Mouse (Mus musculus): ENCODE data around the gene D430019H16Rik. TPM values are rescaled to one million over a fixed set of nuclear protein-coding genes. Genes with fewer than 3 reads are reported as not detected.

Gene D430019H16Rik
- polyA plus RNA-seq (2012), result not detected in 2 replicates

DNA sequence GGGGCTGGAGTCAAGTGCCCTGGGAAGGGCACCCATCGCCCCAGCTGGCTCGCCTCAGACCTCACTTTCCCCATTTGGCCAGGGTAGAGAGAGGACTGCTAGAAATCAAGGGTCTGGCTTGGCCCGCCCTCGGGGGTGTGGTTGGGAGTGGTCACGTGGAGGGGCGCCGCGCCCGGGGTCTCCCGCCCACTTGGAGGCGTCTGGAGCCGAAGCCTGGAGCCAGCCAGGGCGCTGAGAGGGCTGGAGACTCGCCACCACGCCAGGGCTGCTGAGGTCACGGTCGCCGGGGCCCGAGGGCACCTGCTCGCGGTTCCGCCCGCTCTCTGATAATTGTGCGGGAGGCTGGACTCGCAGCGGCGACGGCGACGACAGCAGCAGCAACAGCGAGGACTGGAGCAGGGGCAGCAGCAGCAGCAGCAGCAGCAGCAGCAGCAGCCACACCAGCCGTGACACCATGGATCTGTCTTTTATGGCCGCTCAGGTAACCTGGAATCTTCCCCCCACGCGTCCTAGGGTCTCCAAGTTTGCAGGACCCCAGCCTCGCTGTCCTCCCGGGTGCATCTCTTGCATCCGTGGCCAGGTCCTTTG lies at the start of gene D430019H16Rik:
Gene D430019H16Rik, plus strand, starts transcription at position 187 of the 588 bp plus-strand sequence.
- Histone ChIP-seq H3K9me3 (ENCODE audit: control insufficient read depth, low read length) (no peaks in the 10 kb centered on the region), H3K36me3 (ENCODE audit: control insufficient read depth) (no peaks in the 10 kb centered on the region), H3K4me3 (replicated peaks) (no peak within 1 kb of the TSS), H3K27me3 (ENCODE audit: control insufficient read depth) (peaks cover 15% of the 10 kb centered on the region), H3K4me1 (ENCODE audit: control insufficient read depth) (no peaks in the 10 kb centered on the region)
- TF ChIP-seq GATA1 (IDR thresholded peaks at IDR 0.05; ENCODE audit: low read length) (no peak), TAL1 (IDR thresholded peaks at IDR 0.05; ENCODE audit: low read length) (no peak)

- H3K9me3 ChIP-seq (ENCODE audit: control insufficient read depth, low read length), result peaks cover 2% of the 10 kb centered on the region; the same call in 1 of the 2 replicates
Measured at GRCm38 (mm10) chr12:105406008-105406407, 47.6 kb upstream of the D430019H16Rik start.

GRCm38 (mm10) chr12:105413909-105414308 lies 39.7 kb upstream of the D430019H16Rik start:
- TF ChIP-seq GATA1 (IDR thresholded peaks at IDR 0.05; ENCODE audit: low read length) (no peak), TAL1 (IDR thresholded peaks at IDR 0.05; ENCODE audit: low read length) (no peak)
- Histone ChIP-seq H3K9me3 (ENCODE audit: control insufficient read depth, low read length) (peaks cover 4% of the 10 kb centered on the region; the same call in 1 of the 2 replicates), H3K4me3 (replicated peaks) (no peak overlapping the region), H3K27me3 (ENCODE audit: control insufficient read depth) (no peaks in the 10 kb centered on the region), H3K36me3 (ENCODE audit: control insufficient read depth) (no peaks in the 10 kb centered on the region), H3K4me1 (ENCODE audit: control insufficient read depth) (no peaks in the 10 kb centered on the region)

More at GRCm38 (mm10) chr12:105406008-105406407, 47.6 kb upstream of the D430019H16Rik start:
- H3K27me3 ChIP-seq (ENCODE audit: control insufficient read depth), result no peaks in the 10 kb centered on the region
- no peaks in the 10 kb centered on the region for H3K4me1 ChIP-seq (ENCODE audit: control insufficient read depth)
- H3K4me3 ChIP-seq (replicated peaks), result no peak overlapping the region
- no peaks in the 10 kb centered on the region for H3K36me3 ChIP-seq (ENCODE audit: control insufficient read depth)
- TF ChIP-seq GATA1 (IDR thresholded peaks at IDR 0.05; ENCODE audit: low read length), result no peak

DNA sequence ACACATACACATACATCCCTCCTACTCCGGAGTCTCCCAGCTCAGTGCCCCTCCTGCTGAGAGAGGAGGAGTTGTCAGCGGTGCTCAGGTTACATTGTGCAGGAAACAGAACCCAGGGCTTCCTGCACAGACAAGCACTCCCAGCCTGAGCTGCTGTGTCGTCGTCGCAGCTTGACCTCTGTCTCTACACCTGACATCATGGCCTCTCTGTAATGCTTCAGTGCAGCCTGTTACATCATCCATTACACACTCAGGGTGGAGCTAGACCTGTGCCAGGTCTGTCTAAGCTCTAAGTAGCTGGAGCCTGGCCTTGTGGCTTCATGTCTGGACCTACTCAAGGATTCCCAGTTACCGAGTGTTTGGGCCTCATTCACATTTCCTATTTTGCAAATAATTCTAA lies 33.2 kb upstream of the D430019H16Rik start:
- Histone ChIP-seq H3K9me3 (ENCODE audit: control insufficient read depth, low read length) (peaks cover 2% of the 10 kb centered on the region; the same call in 1 of the 2 replicates), H3K27me3 (ENCODE audit: control insufficient read depth) (no peaks in the 10 kb centered on the region), H3K4me1 (ENCODE audit: control insufficient read depth) (no peaks in the 10 kb centered on the region)

GRCm38 (mm10) chr12:105426541-105426940 lies 27.1 kb upstream of the D430019H16Rik start:
- TF ChIP-seq GATA1 (IDR thresholded peaks at IDR 0.05; ENCODE audit: low read length) (no peak), TAL1 (IDR thresholded peaks at IDR 0.05; ENCODE audit: low read length) (no peak)
- Histone ChIP-seq H3K4me1 (ENCODE audit: control insufficient read depth) (no peaks in the 10 kb centered on the region), H3K9me3 (ENCODE audit: control insufficient read depth, low read length) (peaks cover 2% of the 10 kb centered on the region; the same call in 1 of the 2 replicates), H3K4me3 (replicated peaks) (no peak overlapping the region), H3K27me3 (ENCODE audit: control insufficient read depth) (no peaks in the 10 kb centered on the region), H3K36me3 (ENCODE audit: control insufficient read depth) (no peaks in the 10 kb centered on the region)

More for the DNA sequence above, 33.2 kb upstream of the D430019H16Rik start:
- H3K36me3 ChIP-seq (ENCODE audit: control insufficient read depth), result no peaks in the 10 kb centered on the region
- TF ChIP-seq TAL1 (IDR thresholded peaks at IDR 0.05; ENCODE audit: low read length), result no peak
- TF ChIP-seq GATA1 (IDR thresholded peaks at IDR 0.05; ENCODE audit: low read length), result no peak
- H3K4me3 ChIP-seq (replicated peaks), result no peak overlapping the region

- Histone ChIP-seq H3K4me1 (ENCODE audit: control insufficient read depth) (no peaks in the 10 kb centered on the region), H3K4me3 (replicated peaks) (no peak overlapping the region), H3K27me3 (ENCODE audit: control insufficient read depth) (no peaks in the 10 kb centered on the region), H3K9me3 (ENCODE audit: control insufficient read depth, low read length) (peaks cover 2% of the 10 kb centered on the region; the same call in 1 of the 2 replicates), H3K36me3 (ENCODE audit: control insufficient read depth) (no peaks in the 10 kb centered on the region)
- no peak for TF ChIP-seq GATA1 (IDR thresholded peaks at IDR 0.05; ENCODE audit: low read length)
- TF ChIP-seq TAL1 (IDR thresholded peaks at IDR 0.05; ENCODE audit: low read length), result no peak
Measured at GRCm38 (mm10) chr12:105427039-105427757, 26.5 kb upstream of the D430019H16Rik start.

- Histone ChIP-seq H3K4me1 (ENCODE audit: control insufficient read depth) (no peaks in the 10 kb centered on the region), H3K4me3 (replicated peaks) (no peak overlapping the region), H3K9me3 (ENCODE audit: control insufficient read depth, low read length) (no peaks in the 10 kb centered on the region; the same call in 1 of the 2 replicates), H3K27me3 (ENCODE audit: control insufficient read depth) (no peaks in the 10 kb centered on the region), H3K36me3 (ENCODE audit: control insufficient read depth) (no peaks in the 10 kb centered on the region)
- no peak for TF ChIP-seq TAL1 (IDR thresholded peaks at IDR 0.05; ENCODE audit: low read length)
- TF ChIP-seq GATA1 (IDR thresholded peaks at IDR 0.05; ENCODE audit: low read length), result no peak
Measured at GRCm38 (mm10) chr12:105431872-105432271, 21.8 kb upstream of the D430019H16Rik start.

GRCm38 (mm10) chr12:105432807-105433206 lies 20.8 kb upstream of the D430019H16Rik start:
- Histone ChIP-seq H3K27me3 (ENCODE audit: control insufficient read depth) (no peaks in the 10 kb centered on the region), H3K4me1 (ENCODE audit: control insufficient read depth) (no peaks in the 10 kb centered on the region), H3K9me3 (ENCODE audit: control insufficient read depth, low read length) (no peaks in the 10 kb centered on the region; the same call in 1 of the 2 replicates), H3K36me3 (ENCODE audit: control insufficient read depth) (no peaks in the 10 kb centered on the region), H3K4me3 (replicated peaks) (no peak overlapping the region)
- no peak for TF ChIP-seq TAL1 (IDR thresholded peaks at IDR 0.05; ENCODE audit: low read length)
- no peak for TF ChIP-seq GATA1 (IDR thresholded peaks at IDR 0.05; ENCODE audit: low read length)

DNA sequence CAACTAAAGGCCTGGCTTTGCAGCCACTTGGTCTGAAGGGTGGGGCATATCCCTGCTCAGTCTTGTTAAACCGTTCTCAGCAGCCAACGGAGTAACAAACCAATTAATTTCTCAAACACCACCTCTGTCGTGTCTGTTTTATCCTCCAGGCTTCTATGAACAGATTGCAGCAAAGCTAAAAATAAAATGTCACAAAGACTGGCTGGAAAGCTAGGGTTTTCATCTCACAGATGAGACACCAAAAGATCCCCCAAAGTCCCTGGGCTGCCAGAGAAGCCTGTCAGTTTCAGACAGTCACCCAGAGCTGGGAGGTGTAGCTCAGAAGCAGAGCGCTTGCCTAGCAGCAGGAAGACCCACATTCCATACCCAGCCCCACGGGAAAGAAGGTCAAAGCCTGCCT lies 15.4 kb upstream of the D430019H16Rik start:
- Histone ChIP-seq H3K4me3 (replicated peaks) (no peak overlapping the region), H3K27me3 (ENCODE audit: control insufficient read depth) (no peaks in the 10 kb centered on the region), H3K36me3 (ENCODE audit: control insufficient read depth) (no peaks in the 10 kb centered on the region), H3K9me3 (ENCODE audit: control insufficient read depth, low read length) (no peaks in the 10 kb centered on the region; the same call in 1 of the 2 replicates), H3K4me1 (ENCODE audit: control insufficient read depth) (no peaks in the 10 kb centered on the region)
- TF ChIP-seq GATA1 (IDR thresholded peaks at IDR 0.05; ENCODE audit: low read length) (no peak), TAL1 (IDR thresholded peaks at IDR 0.05; ENCODE audit: low read length) (no peak)

Data from erythroblast, embryonic 14.5 days (primary cell).